Mouse (Mus musculus) brain, adult 2 months (tissue): ENCODE data around the gene Phospho1.
A peak's percentile ranks its signal among the peaks of the same experiment; 100 is the strongest.

Experiments
- DNase-seq: peaks from one replicate; pipeline ENCODE4 v3.0.0; 2011; ENCODE audit warnings: low read depth, low spot score

Phospho1 gene

GRCm38 (mm10) chr11:95812224-95812623, 12.1 kb upstream of the Phospho1 start:
- DNase-seq, result peak; percentile 77

- DNase-seq, result no peak
Measured at GRCm38 (mm10) chr11:95814101-95814500, 10.2 kb upstream of the Phospho1 start.

GRCm38 (mm10) chr11:95814857-95815256, 9.4 kb upstream of the Phospho1 start:
- no peak for DNase-seq

- no peak for DNase-seq
Measured at GRCm38 (mm10) chr11:95815412-95815811, 8.9 kb upstream of the Phospho1 start.

- DNase-seq, result no peak
Measured at GRCm38 (mm10) chr11:95819138-95819537, 5.2 kb upstream of the Phospho1 start.

GRCm38 (mm10) chr11:95821511-95821910, 2.8 kb upstream of the Phospho1 start:
- no peak for DNase-seq

- DNase-seq, result no peak
Measured at GRCm38 (mm10) chr11:95822437-95822836, 1.9 kb upstream of the Phospho1 start.

GRCm38 (mm10) chr11:95824877-95825243, 561 bp downstream of the Phospho1 start:
- peak; percentile 78 for DNase-seq

- no peak for DNase-seq
Measured at GRCm38 (mm10) chr11:95825625-95826024, 1.3 kb downstream of the Phospho1 start.

- no peak for DNase-seq
Measured at GRCm38 (mm10) chr11:95826317-95827167, 2.2 kb downstream of the Phospho1 start.

- DNase-seq, result no peak
Measured at GRCm38 (mm10) chr11:95827168-95827447, 2.8 kb downstream of the Phospho1 start.

- peak; percentile 82 for DNase-seq
Measured at GRCm38 (mm10) chr11:95827464-95828085, 3.3 kb downstream of the Phospho1 start.

GRCm38 (mm10) chr11:95828181-95828964, 4.1 kb downstream of the Phospho1 start:
- no peak for DNase-seq

- DNase-seq, result no peak
Measured at GRCm38 (mm10) chr11:95829526-95830050, 5.3 kb downstream of the Phospho1 start.

GRCm38 (mm10) chr11:95830411-95831275, 6.3 kb downstream of the Phospho1 start:
- DNase-seq, result no peak

GRCm38 (mm10) chr11:95831276-95831619, 6.9 kb downstream of the Phospho1 start:
- DNase-seq, result no peak

- no peak for DNase-seq
Measured at GRCm38 (mm10) chr11:95831641-95832040, 7.3 kb downstream of the Phospho1 start.

- DNase-seq, result no peak
Measured at GRCm38 (mm10) chr11:95832129-95833005, 8.1 kb downstream of the Phospho1 start.

GRCm38 (mm10) chr11:95833006-95833570, 8.8 kb downstream of the Phospho1 start:
- no peak for DNase-seq

- DNase-seq, result no peak
Measured at GRCm38 (mm10) chr11:95833631-95834142, 9.4 kb downstream of the Phospho1 start.
